ENCODE assay signal across 27 mouse cellular contexts in the genomic region with DNA sequence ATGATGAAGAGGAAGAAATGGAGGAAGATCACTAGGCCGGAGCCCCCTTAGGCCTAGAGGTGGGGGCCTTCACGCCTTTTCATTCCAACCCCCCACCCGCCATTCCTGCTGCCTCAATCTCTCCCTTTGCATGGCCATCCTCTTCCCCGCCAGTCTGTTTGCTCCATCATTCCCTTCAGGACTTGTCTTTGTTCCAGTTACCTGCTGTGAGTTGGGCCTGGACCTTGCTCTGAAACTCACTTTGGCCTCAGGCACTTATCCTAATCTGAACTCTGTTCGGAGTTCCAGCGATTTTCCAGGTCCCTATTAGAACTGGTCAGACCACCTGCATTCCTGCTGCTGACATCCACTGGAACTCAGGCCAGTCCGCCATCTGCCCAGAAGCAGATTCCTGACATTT. TPM values are rescaled to one million over a fixed set of nuclear protein-coding genes. Genes with fewer than 3 reads are reported as not detected.
DNase-seq lines count a peak whose midpoint lies in the region; TF ChIP-seq lines count a peak whose summit lies in the region.
"Had no signal": no experiment of that assay in that cellular context is flagged by ENCODE, and none has a peak within 500 bp of the region (broad histone marks: within the 10 kb centered on the region; RNA-seq: fewer than 3 reads in every experiment).

No protein-coding gene starts in this region.

- no peak for TF ChIP-seq POLR2A in testis, adult 2 months (IDR thresholded peaks at IDR 0.05; ENCODE audit: control insufficient read depth, low read depth, low read length)

- H3K27ac ChIP-seq in testis, adult 2 months (ENCODE audit: control insufficient read depth, insufficient read depth, low read depth, low read length): no peak overlapping the region
- H3K27ac ChIP-seq: embryonic facial prominence, embryonic 10.5 days; embryonic facial prominence, embryonic 15.5 days; forebrain, embryonic 12.5 days; hindbrain, embryonic 12.5 days; liver, embryonic 14.5 days; midbrain, embryonic 15.5 days; neural tube, embryonic 12.5 days had no signal

- H3K4me3 ChIP-seq in testis, adult 2 months (ENCODE audit: control insufficient read depth, low read depth, low read length): 0 out of 2 replicates have a peak overlapping the region, but pooled peaks have one; percentile 1

- H3K27me3 ChIP-seq in testis, adult 2 months (ENCODE audit: control insufficient read depth, insufficient read depth, low read length): no peaks in the 10 kb centered on the region
- H3K27me3 ChIP-seq: embryonic facial prominence, embryonic 15.5 days; forebrain, embryonic 12.5 days; hindbrain, embryonic 12.5 days; midbrain, embryonic 15.5 days; neural tube, embryonic 12.5 days had no signal

- H3K4me1 ChIP-seq in testis, adult 2 months (ENCODE audit: control insufficient read depth, insufficient read depth, low read length): peaks cover 2% of the 10 kb centered on the region; the same call in 1 of the 2 replicates
- H3K4me1 ChIP-seq: embryonic facial prominence, embryonic 10.5 days; embryonic facial prominence, embryonic 15.5 days; forebrain, embryonic 12.5 days; hindbrain, embryonic 12.5 days; midbrain, embryonic 15.5 days; neural tube, embryonic 12.5 days had no signal

- no peak for TF ChIP-seq CTCF in testis, adult 2 months (IDR thresholded peaks at IDR 0.05; ENCODE audit: control insufficient read depth, insufficient read depth, insufficient replicate concordance, low read depth, low read length)

- no peaks in the 10 kb centered on the region for H3K36me3 ChIP-seq in testis, adult 2 months (ENCODE audit: control insufficient read depth, insufficient read depth, low read length)
- H3K36me3 ChIP-seq: embryonic facial prominence, embryonic 10.5 days; embryonic facial prominence, embryonic 15.5 days; forebrain, embryonic 12.5 days; hindbrain, embryonic 12.5 days; midbrain, embryonic 15.5 days; neural tube, embryonic 12.5 days had no signal

- DNase-seq in testis, postnatal 14 days (ENCODE audit: low spot score): no peak
- peak; percentile 56 for DNase-seq in cerebellum, adult 11-12 months
- peak; percentile 67 for DNase-seq in cerebellum, adult 9-11 months
- no peak for DNase-seq in right cerebral cortex, adult 18-20 months
- no peak for DNase-seq in right cerebral cortex, postnatal 36 days (ENCODE audit: low spot score in 2 of 2)
- DNase-seq in thymus, adult 18-20 months: no peak
- DNase-seq: adrenal gland, postnatal 10 days; B cell, adult 2 months; gastrocnemius, postnatal 14 days; heart, adult 11 months; heart, postnatal 36 days; kidney, adult 9 months; kidney, postnatal 10 days; liver; lung, embryonic 14.5 days; lung, postnatal 14 days; thymus, postnatal 36 days had no signal

RNA-seq across cellular contexts. Expression of gene Ldoc1, which starts 0.8 kb away (rescaled TPM):
- not detected in 2 replicates for polyA plus RNA-seq in testis, adult 2 months (2012; rRNA removed)
- polyA plus RNA-seq: large intestine, adult 2 months; small intestine, adult 2 months had no signal

Comparison
In these comparisons a context has a peak if more than half of its experiments do, and no peak if none do; other contexts are left out.
1. DNase-seq: peak in cerebellum, adult 11-12 months (single experiment) and cerebellum, adult 9-11 months (single experiment); none in testis, postnatal 14 days (single experiment), right cerebral cortex, adult 18-20 months (single experiment), right cerebral cortex, postnatal 36 days (0 of 2) and thymus, adult 18-20 months (0 of 2).